Mouse (Mus musculus) limb, embryonic 11.5 days (tissue): Measurements from ENCODE around the gene 4930505A04Rik. TPM values are rescaled to one million over a fixed set of nuclear protein-coding genes. Genes with fewer than 3 reads are reported as not detected.

Experiments used
- ATAC-seq: fragments of 200-750 bp; cut with Nextera tagmentation; 2 replicates; pipeline ENCODE4 v1.8.0; 2017; ENCODE audit warnings: low read depth; ENCODE audit not compliant: insufficient number of reproducible peaks, low FRiP score, low TSS enrichment
- DNase-seq: peaks from one replicate; pipeline ENCODE4 v3.0.0-alpha.2; 2015; ENCODE audit warnings: low spot score
- H3K27ac ChIP-seq: fragments of 300-500 bp; sonication (generic); replicated peaks from 2 replicates; pipeline ENCODE4 v1.5.1; 2014; ENCODE audit warnings: low read depth, mild to moderate bottlenecking, low read length
- H3K27me3 ChIP-seq: fragments of 300-500 bp; sonication (generic); 2 replicates; pipeline ENCODE4 v1.6.1; 2014; ENCODE audit warnings: mild to moderate bottlenecking, low read length, mixed read lengths; ENCODE audit not compliant: control insufficient read depth, insufficient read depth
- H3K36me3 ChIP-seq: fragments of 300-500 bp; sonication (generic); 2 replicates; pipeline ENCODE4 v1.6.1; 2014; ENCODE audit warnings: mild to moderate bottlenecking, low read length, moderate library complexity, mixed read lengths; ENCODE audit not compliant: control insufficient read depth, insufficient read depth
- H3K4me1 ChIP-seq: fragments of 300-500 bp; sonication (generic); 2 replicates; pipeline ENCODE4 v1.6.1; 2014; ENCODE audit warnings: low read length, mixed read lengths; ENCODE audit not compliant: control insufficient read depth, insufficient read depth
- H3K4me2 ChIP-seq: fragments of 300-500 bp; sonication (generic); 2 replicates; pipeline ENCODE4 v1.6.1; 2014; ENCODE audit warnings: low read depth, mild to moderate bottlenecking, moderate library complexity; ENCODE audit not compliant: severe bottlenecking
- H3K4me3 ChIP-seq: fragments of 300-500 bp; sonication (generic); 2 replicates; pipeline ENCODE4 v1.5.1; 2014; ENCODE audit warnings: low read depth, low read length
- H3K9ac ChIP-seq: fragments of 300-500 bp; sonication (generic); 2 replicates; pipeline ENCODE4 v1.6.1; 2014; ENCODE audit warnings: mild to moderate bottlenecking, low read length
- H3K9me3 ChIP-seq: fragments of 300-500 bp; sonication (generic); 2 replicates; pipeline ENCODE4 v1.6.1; 2016; ENCODE audit warnings: low read length; ENCODE audit not compliant: control insufficient read depth
- WGBS: fragments of 180-500 bp; shearing (Covaris S2); extraction: QIAGEN DNeasy Blood & Tissue Kit; methylation state at CpG from one replicate; pipeline ENCODE4 v1.1.7; 2014; 5-methylcytosine and 5-hydroxymethylcytosine counted together
- polyA plus RNA-seq: library from polyadenylated mRNA; unstranded; fragments of >200 nt; fragmentation: Nextera tagmentation; extraction: Ambion mirVana; gene quantifications from 2 replicates; pipeline ENCODE4 v1.2.1, GENCODE M21; 2014

4930505A04Rik gene
- polyA plus RNA-seq, result not detected in 2 replicates

DNA sequence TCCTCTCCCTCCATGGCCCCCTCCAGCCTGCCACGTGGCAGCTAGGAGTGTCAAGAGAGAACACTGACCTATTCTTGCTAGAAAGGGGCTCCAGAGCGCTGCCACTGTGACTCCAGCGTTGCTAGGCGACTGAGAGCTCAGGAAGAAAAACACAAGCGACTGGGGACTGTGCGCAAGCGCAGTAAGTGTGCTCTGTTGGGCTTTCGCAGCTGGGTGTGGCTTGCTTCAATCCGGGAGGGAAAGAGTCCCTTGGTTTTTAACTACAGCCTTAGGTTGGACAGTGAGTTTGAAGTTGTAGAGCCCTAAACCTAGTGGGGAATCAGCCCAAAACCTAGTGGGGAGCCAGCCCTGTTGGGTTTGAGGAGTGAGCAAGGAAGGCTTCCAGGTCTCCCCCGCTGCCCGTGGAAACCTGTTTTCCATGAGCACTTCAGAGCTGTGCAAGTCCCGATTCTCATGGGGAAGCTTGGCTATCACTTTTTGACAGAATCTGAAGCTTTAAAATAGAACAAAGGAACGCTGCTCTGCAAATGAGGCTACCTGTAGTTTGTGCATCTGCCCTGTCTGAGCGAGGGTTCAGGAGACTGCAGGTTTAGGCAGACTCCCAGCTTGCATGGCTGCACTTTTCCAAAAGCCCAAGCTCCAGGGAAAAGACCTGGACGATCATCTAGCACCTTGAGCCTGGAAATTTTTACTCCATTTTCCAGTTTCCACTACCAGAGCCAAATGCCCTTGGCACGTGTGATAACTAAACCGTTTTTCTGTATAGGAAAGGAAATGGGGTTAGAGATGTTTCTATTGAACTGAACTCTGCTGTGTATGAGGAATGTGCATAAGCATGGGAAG is at the start of gene 4930505A04Rik:
Gene 4930505A04Rik (minus strand): TSS at position 77 of the 843 bp plus-strand sequence.
- no peaks in the 10 kb centered on the region for H3K36me3 ChIP-seq
- H3K27me3 ChIP-seq, result no peaks in the 10 kb centered on the region
- ATAC-seq (peak; percentile 98), DNase-seq (peak; percentile 91)
- no peaks in the 10 kb centered on the region for H3K4me1 ChIP-seq
- no peaks in the 10 kb centered on the region for H3K9me3 ChIP-seq
- 12% methylated on average over 17 of the region's 17 CpGs for WGBS
- peak within 1 kb of the TSS; percentile 31 for H3K4me3 ChIP-seq
- H3K9ac ChIP-seq, result peak within 1 kb of the TSS; percentile 75
- H3K4me2 ChIP-seq, result peak within 1 kb of the TSS; percentile 71
- H3K27ac ChIP-seq, result no peak within 1 kb of the TSS

DNA sequence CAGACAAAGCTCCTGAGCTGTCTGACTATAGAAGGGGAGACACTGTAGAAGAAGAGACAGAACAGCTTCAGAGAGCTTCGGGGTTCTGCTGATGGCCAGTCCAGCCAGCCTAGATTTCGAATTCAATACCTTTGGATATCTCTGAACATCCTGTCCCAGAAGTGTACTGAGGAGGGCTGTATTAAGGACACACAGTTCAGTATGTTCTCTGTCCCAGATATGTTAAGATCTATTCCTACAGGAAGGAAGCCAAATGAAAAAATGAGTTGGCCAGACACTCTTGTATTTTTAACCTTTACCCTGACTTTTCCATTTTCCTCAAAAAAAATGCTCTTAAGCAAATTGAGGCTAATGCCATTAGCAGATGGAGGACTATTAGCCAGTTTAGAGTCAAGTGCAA is 45.5 kb upstream of the 4930505A04Rik start:
- 89% methylated on average over 2 of the region's 2 CpGs for WGBS
- no peak for DNase-seq
- no peaks in the 10 kb centered on the region for H3K36me3 ChIP-seq
- ATAC-seq, result no peak
- no peak overlapping the region for H3K9ac ChIP-seq
- no peaks in the 10 kb centered on the region for H3K9me3 ChIP-seq
- no peak overlapping the region for H3K27ac ChIP-seq
- H3K4me3 ChIP-seq, result no peak overlapping the region
- no peak overlapping the region for H3K4me2 ChIP-seq
- H3K4me1 ChIP-seq, result no peaks in the 10 kb centered on the region
- H3K27me3 ChIP-seq, result no peaks in the 10 kb centered on the region

- DNase-seq (no peak), ATAC-seq (no peak)
- no peaks in the 10 kb centered on the region for H3K27me3 ChIP-seq
- no peak overlapping the region for H3K27ac ChIP-seq
- no peak overlapping the region for H3K4me2 ChIP-seq
- H3K36me3 ChIP-seq, result no peaks in the 10 kb centered on the region
- WGBS, result 93% methylated on average over 4 of the region's 4 CpGs
- no peak overlapping the region for H3K4me3 ChIP-seq
- H3K9ac ChIP-seq, result no peak overlapping the region
- H3K4me1 ChIP-seq, result no peaks in the 10 kb centered on the region
- H3K9me3 ChIP-seq, result no peaks in the 10 kb centered on the region
Observed at GRCm38 (mm10) chr11:30508178-30508577, 36.6 kb upstream of the 4930505A04Rik start.

GRCm38 (mm10) chr11:30498738-30499355 is 27.2 kb upstream of the 4930505A04Rik start:
- no peak overlapping the region for H3K4me3 ChIP-seq
- no peak for ATAC-seq
- WGBS, result 76% methylated on average over 3 of the region's 3 CpGs
- no peaks in the 10 kb centered on the region for H3K9me3 ChIP-seq
- H3K27ac ChIP-seq, result no peak overlapping the region
- H3K36me3 ChIP-seq, result no peaks in the 10 kb centered on the region
- DNase-seq, result no peak
- no peaks in the 10 kb centered on the region for H3K27me3 ChIP-seq
- H3K4me1 ChIP-seq, result no peaks in the 10 kb centered on the region
- no peak overlapping the region for H3K9ac ChIP-seq
- H3K4me2 ChIP-seq, result no peak overlapping the region

GRCm38 (mm10) chr11:30497151-30497550 is 25.5 kb upstream of the 4930505A04Rik start:
- no peak overlapping the region for H3K4me2 ChIP-seq
- no peak for ATAC-seq
- WGBS, result 55% methylated on average over 2 of the region's 2 CpGs

DNA sequence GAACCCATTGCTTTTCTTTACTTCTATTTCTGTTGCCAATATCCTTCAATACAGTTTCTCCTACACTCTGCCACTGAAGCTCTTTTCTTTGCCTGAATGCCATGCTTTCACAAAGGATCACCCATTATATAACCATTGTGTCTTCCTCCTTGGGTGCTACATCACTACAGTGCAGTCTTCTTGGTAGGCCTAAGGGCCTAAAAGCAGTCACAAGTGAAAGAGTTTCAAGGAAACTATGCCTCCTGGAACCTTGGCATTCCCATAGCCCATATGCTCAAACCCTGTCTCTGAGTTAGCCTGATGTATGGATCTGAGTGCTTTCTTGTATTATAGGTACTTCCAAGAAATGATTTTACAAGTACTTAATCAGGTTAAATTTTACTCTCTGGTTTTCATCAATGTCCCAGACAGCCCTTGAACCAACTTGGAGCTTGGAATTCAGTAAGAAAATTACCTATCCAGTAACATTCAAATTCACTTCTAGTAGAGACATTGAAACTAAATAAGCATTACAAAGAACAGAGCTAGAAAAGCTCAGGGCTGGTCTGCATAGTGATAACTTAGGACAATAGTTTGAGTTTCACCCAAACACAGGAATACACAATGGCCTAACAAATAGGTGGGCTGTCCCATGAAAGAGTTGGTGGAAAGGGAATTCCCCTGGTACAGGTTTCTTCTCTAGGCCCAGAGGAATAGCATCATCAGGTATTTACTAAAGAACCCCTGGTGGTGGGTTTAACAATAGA is 20.1 kb upstream of the 4930505A04Rik start:
- Histone ChIP-seq H3K4me3 (no peak overlapping the region), H3K9me3 (no peaks in the 10 kb centered on the region), H3K4me1 (no peaks in the 10 kb centered on the region), H3K4me2 (no peak overlapping the region), H3K9ac (no peak overlapping the region), H3K36me3 (no peaks in the 10 kb centered on the region), H3K27me3 (no peaks in the 10 kb centered on the region), H3K27ac (no peak overlapping the region)
- no peak for ATAC-seq
- no peak for DNase-seq

More at GRCm38 (mm10) chr11:30497151-30497550, 25.5 kb upstream of the 4930505A04Rik start:
- H3K27ac ChIP-seq, result no peak overlapping the region
- no peaks in the 10 kb centered on the region for H3K27me3 ChIP-seq
- no peaks in the 10 kb centered on the region for H3K4me1 ChIP-seq
- no peak overlapping the region for H3K9ac ChIP-seq
- no peak for DNase-seq
- H3K4me3 ChIP-seq, result no peak overlapping the region
- no peaks in the 10 kb centered on the region for H3K9me3 ChIP-seq
- no peaks in the 10 kb centered on the region for H3K36me3 ChIP-seq

DNA sequence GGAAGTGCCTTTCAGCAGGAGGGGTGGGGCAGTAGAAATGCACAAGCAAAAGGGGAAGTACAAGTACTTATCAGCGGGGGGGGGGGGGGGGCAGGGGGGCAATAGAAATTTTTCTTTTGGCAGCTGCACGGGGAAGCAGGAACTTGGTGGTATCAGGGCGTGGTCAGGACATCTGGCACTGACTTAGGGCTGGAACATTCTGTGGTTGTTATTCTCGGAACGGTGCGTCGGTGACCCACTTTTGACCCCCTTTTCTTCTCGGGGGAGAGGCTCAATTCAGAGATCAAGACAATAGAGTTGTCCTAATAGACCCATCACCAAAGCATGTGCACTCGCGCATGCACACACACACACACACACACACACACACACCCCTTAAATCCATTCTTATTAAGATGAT is 16.6 kb upstream of the 4930505A04Rik start:
- no peak for DNase-seq
- H3K4me2 ChIP-seq, result no peak overlapping the region
- no peak overlapping the region for H3K27ac ChIP-seq
- H3K36me3 ChIP-seq, result no peaks in the 10 kb centered on the region
- no peak for ATAC-seq
- no peaks in the 10 kb centered on the region for H3K27me3 ChIP-seq
- H3K4me1 ChIP-seq, result no peaks in the 10 kb centered on the region
- WGBS, result 86% methylated on average over 9 of the region's 10 CpGs
- no peak overlapping the region for H3K4me3 ChIP-seq
- no peaks in the 10 kb centered on the region for H3K9me3 ChIP-seq
- H3K9ac ChIP-seq, result no peak overlapping the region

DNA sequence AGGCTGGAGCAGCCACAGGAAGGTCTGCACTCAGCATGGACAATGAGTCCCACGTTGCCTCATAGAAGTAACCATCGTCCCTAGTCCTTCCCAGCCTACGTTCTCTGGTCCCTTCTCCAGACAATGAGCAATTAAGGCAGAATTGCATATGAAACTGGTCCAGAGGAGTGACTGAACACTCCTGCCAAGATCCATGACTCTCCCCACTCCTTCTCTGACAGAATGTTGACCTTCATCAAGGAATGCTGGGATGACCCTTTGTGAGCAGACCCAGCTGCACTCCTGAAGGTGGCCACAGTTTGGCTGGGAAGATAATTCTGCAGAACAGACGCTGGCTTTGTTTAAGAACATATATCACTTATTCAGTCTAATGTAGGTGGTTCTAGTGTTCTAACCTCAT is 11.7 kb upstream of the 4930505A04Rik start:
- Histone ChIP-seq H3K4me2 (no peak overlapping the region), H3K27me3 (no peaks in the 10 kb centered on the region), H3K27ac (no peak overlapping the region), H3K9ac (no peak overlapping the region), H3K4me3 (no peak overlapping the region), H3K36me3 (no peaks in the 10 kb centered on the region), H3K9me3 (no peaks in the 10 kb centered on the region), H3K4me1 (no peaks in the 10 kb centered on the region)
- ATAC-seq (no peak), DNase-seq (no peak)
- WGBS, result 87% methylated on average over 4 of the region's 4 CpGs
